Mouse (Mus musculus): ENCODE measurements around the gene Coq7.

Coq7 gene

DNA sequence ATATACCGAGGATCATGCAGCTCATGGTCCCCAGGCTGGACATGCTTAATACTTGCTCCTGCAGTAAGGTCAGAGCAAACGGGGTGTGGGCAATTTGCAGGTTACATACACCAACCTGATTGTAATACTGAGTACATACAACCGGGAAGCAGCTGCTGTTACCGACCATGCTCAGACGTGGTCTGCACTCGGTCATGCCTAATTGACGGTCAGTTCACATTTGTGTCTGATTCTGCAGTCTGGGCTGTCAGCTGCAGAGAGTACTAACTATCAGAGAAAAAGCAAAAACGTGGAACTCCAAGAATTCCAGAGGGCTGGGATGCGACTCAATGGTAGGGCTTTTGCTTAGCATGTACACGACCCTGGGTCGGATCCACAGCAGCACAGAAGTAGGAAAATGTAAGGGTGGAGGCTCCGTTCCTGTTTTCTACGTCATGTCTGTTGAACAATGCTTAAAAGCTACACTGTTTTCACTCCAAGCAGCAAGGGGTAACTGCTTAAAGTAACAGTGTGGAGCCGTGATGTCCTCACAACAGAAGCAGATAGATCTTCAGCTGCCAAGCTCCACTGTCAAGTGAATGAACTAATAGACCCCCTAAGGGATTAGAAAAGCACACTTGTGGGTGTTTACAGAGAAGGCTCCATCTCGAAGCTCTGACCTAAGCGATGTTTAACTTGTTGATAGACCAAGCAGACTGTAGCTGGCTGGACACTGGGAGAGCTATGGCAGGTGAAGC is 71.6 kb downstream of the Coq7 start:
- DNase-seq (ENCODE audit: low read depth): no peak

Measured in naive thymus-derived CD4-positive, alpha-beta T cell, adult 2 months (primary cell).